Mouse (Mus musculus): ENCODE results near the gene Slc41a3. TPM values are rescaled to one million over a fixed set of nuclear protein-coding genes. Genes with fewer than 3 reads are reported as not detected.
A peak's percentile ranks its signal among the peaks of the same experiment; 100 is the strongest.

Slc41a3 gene
- polyA plus RNA-seq, 1 experiment from 2014 or later, result 34.8 TPM

GRCm38 (mm10) chr6:90568721-90569120, 35.8 kb upstream of the Slc41a3 start:
- Histone ChIP-seq H3K4me3 (replicated peaks) (no peak overlapping the region), H3K27ac (no peak overlapping the region), H3K27me3 (0 out of 2 replicates have a peak, but pooled peaks cover 2% of the 10 kb centered on the region), H3K4me1 (replicated peaks) (no peaks in the 10 kb centered on the region), H3K9me3 (replicated peaks) (no peaks in the 10 kb centered on the region), H3K4me2 (no peak overlapping the region), H3K9ac (no peak overlapping the region), H3K36me3 (no peaks in the 10 kb centered on the region)
- DNase-seq (no peak), ATAC-seq (ENCODE audit: low read depth) (no peak)
- 79% methylated on average over 4 of the region's 4 CpGs for WGBS (ENCODE audit: insufficient replicate concordance)

- ATAC-seq (ENCODE audit: low read depth), result no peak
- H3K9me3 ChIP-seq (replicated peaks), result no peaks in the 10 kb centered on the region
- no peak for DNase-seq
- H3K4me1 ChIP-seq (replicated peaks), result no peaks in the 10 kb centered on the region
- WGBS (ENCODE audit: insufficient replicate concordance), result 17% methylated on average over 12 of the region's 12 CpGs
- no peak overlapping the region for H3K9ac ChIP-seq
- H3K27ac ChIP-seq, result no peak overlapping the region
- H3K4me2 ChIP-seq, result no peak overlapping the region
- no peaks in the 10 kb centered on the region for H3K36me3 ChIP-seq
- 0 out of 2 replicates have a peak, but pooled peaks cover 2% of the 10 kb centered on the region for H3K27me3 ChIP-seq
- no peak overlapping the region for H3K4me3 ChIP-seq (replicated peaks)
Observed at GRCm38 (mm10) chr6:90569736-90570383, 34.7 kb upstream of the Slc41a3 start.

- Histone ChIP-seq H3K9ac (no peak overlapping the region), H3K27ac (no peak overlapping the region), H3K9me3 (replicated peaks) (no peaks in the 10 kb centered on the region), H3K4me1 (replicated peaks) (no peaks in the 10 kb centered on the region), H3K4me2 (no peak overlapping the region), H3K4me3 (replicated peaks) (no peak overlapping the region), H3K27me3 (0 out of 2 replicates have a peak, but pooled peaks cover 2% of the 10 kb centered on the region), H3K36me3 (no peaks in the 10 kb centered on the region)
- DNase-seq (no peak), ATAC-seq (ENCODE audit: low read depth) (no peak)
- 56% methylated on average over 8 of the region's 8 CpGs for WGBS (ENCODE audit: insufficient replicate concordance)
Observed at GRCm38 (mm10) chr6:90570392-90570791, 34.1 kb upstream of the Slc41a3 start.

GRCm38 (mm10) chr6:90575261-90575715, 29.2 kb upstream of the Slc41a3 start:
- Histone ChIP-seq H3K27me3 (no peaks in the 10 kb centered on the region), H3K27ac (no peak overlapping the region), H3K4me2 (no peak overlapping the region), H3K4me3 (replicated peaks) (no peak overlapping the region), H3K4me1 (replicated peaks) (no peaks in the 10 kb centered on the region), H3K9me3 (replicated peaks) (no peaks in the 10 kb centered on the region), H3K9ac (no peak overlapping the region), H3K36me3 (no peaks in the 10 kb centered on the region)
- 48% methylated on average over 3 of the region's 3 CpGs for WGBS (ENCODE audit: insufficient replicate concordance)
- no peak for ATAC-seq (ENCODE audit: low read depth)
- peak; percentile 44 for DNase-seq

GRCm38 (mm10) chr6:90578174-90578573, 26.4 kb upstream of the Slc41a3 start:
- peak overlapping the region; percentile 9; the same call in 1 of the 2 replicates for H3K9ac ChIP-seq
- no peaks in the 10 kb centered on the region; the same call in none of the 2 replicates for H3K27me3 ChIP-seq
- no peaks in the 10 kb centered on the region for H3K9me3 ChIP-seq (replicated peaks)
- no peak overlapping the region for H3K4me3 ChIP-seq (replicated peaks)
- no peaks in the 10 kb centered on the region for H3K4me1 ChIP-seq (replicated peaks)
- no peak overlapping the region for H3K27ac ChIP-seq
- WGBS (ENCODE audit: insufficient replicate concordance), result 50% methylated on average over 3 of the region's 3 CpGs
- no peaks in the 10 kb centered on the region for H3K36me3 ChIP-seq
- DNase-seq (no peak), ATAC-seq (ENCODE audit: low read depth) (peak; percentile 71)
- no peak overlapping the region for H3K4me2 ChIP-seq

GRCm38 (mm10) chr6:90582331-90582730, 22.2 kb upstream of the Slc41a3 start:
- ATAC-seq (ENCODE audit: low read depth), result no peak
- no peak for DNase-seq
- WGBS (ENCODE audit: insufficient replicate concordance), result 44% methylated on average over 2 of the region's 2 CpGs
- Histone ChIP-seq H3K27ac (no peak overlapping the region), H3K4me1 (replicated peaks) (no peaks in the 10 kb centered on the region), H3K9me3 (replicated peaks) (no peaks in the 10 kb centered on the region), H3K36me3 (no peaks in the 10 kb centered on the region), H3K27me3 (no peaks in the 10 kb centered on the region; the same call in none of the 2 replicates), H3K9ac (no peak overlapping the region), H3K4me3 (replicated peaks) (no peak overlapping the region), H3K4me2 (no peak overlapping the region)

GRCm38 (mm10) chr6:90588113-90588512, 16.4 kb upstream of the Slc41a3 start:
- no peaks in the 10 kb centered on the region; the same call in none of the 2 replicates for H3K27me3 ChIP-seq
- WGBS (ENCODE audit: insufficient replicate concordance), result 56% methylated on average over 5 of the region's 5 CpGs
- ATAC-seq (ENCODE audit: low read depth), result no peak

GRCm38 (mm10) chr6:90590707-90591106, 13.8 kb upstream of the Slc41a3 start:
- DNase-seq, result no peak
- H3K4me1 ChIP-seq (replicated peaks), result no peaks in the 10 kb centered on the region
- no peak overlapping the region for H3K9ac ChIP-seq
- peaks cover 14% of the 10 kb centered on the region for H3K36me3 ChIP-seq
- H3K27me3 ChIP-seq, result no peaks in the 10 kb centered on the region
- H3K4me3 ChIP-seq (replicated peaks), result no peak overlapping the region
- ATAC-seq (ENCODE audit: low read depth), result no peak
- H3K27ac ChIP-seq, result no peak overlapping the region
- WGBS (ENCODE audit: insufficient replicate concordance), result 43% methylated on average over 1 of the region's 1 CpGs
- no peak overlapping the region for H3K4me2 ChIP-seq
- H3K9me3 ChIP-seq (replicated peaks), result no peaks in the 10 kb centered on the region

More at GRCm38 (mm10) chr6:90588113-90588512, 16.4 kb upstream of the Slc41a3 start:
- DNase-seq, result no peak
- H3K9ac ChIP-seq, result no peak overlapping the region
- no peaks in the 10 kb centered on the region for H3K36me3 ChIP-seq
- no peaks in the 10 kb centered on the region for H3K4me1 ChIP-seq (replicated peaks)
- no peak overlapping the region for H3K4me2 ChIP-seq
- H3K9me3 ChIP-seq (replicated peaks), result no peaks in the 10 kb centered on the region
- H3K27ac ChIP-seq, result no peak overlapping the region
- no peak overlapping the region for H3K4me3 ChIP-seq (replicated peaks)

- ATAC-seq (ENCODE audit: low read depth) (no peak), DNase-seq (no peak)
- Histone ChIP-seq H3K4me1 (replicated peaks) (no peaks in the 10 kb centered on the region), H3K27ac (no peak overlapping the region), H3K4me2 (no peak overlapping the region), H3K9ac (no peak overlapping the region), H3K27me3 (no peaks in the 10 kb centered on the region), H3K4me3 (replicated peaks) (no peak overlapping the region), H3K9me3 (replicated peaks) (no peaks in the 10 kb centered on the region), H3K36me3 (peaks cover 14% of the 10 kb centered on the region)
- WGBS (ENCODE audit: insufficient replicate concordance), result 48% methylated on average over 1 of the region's 1 CpGs
Observed at GRCm38 (mm10) chr6:90594972-90595371, 9.6 kb upstream of the Slc41a3 start.

- no peak overlapping the region for H3K4me2 ChIP-seq
- no peak overlapping the region for H3K27ac ChIP-seq
- ATAC-seq (ENCODE audit: low read depth) (no peak), DNase-seq (no peak)
- H3K4me3 ChIP-seq (replicated peaks), result no peak overlapping the region
- peaks cover 10% of the 10 kb centered on the region for H3K4me1 ChIP-seq (replicated peaks)
- H3K27me3 ChIP-seq, result no peaks in the 10 kb centered on the region
- no peak overlapping the region for H3K9ac ChIP-seq
- H3K36me3 ChIP-seq, result peaks cover 14% of the 10 kb centered on the region
- no peaks in the 10 kb centered on the region for H3K9me3 ChIP-seq (replicated peaks)
- 63% methylated on average over 4 of the region's 4 CpGs for WGBS (ENCODE audit: insufficient replicate concordance)
Observed at GRCm38 (mm10) chr6:90597060-90597459, 7.5 kb upstream of the Slc41a3 start.

GRCm38 (mm10) chr6:90597592-90597991, 6.9 kb upstream of the Slc41a3 start:
- Histone ChIP-seq H3K4me3 (replicated peaks) (no peak overlapping the region), H3K4me2 (no peak overlapping the region), H3K9ac (no peak overlapping the region), H3K4me1 (replicated peaks) (peaks cover 15% of the 10 kb centered on the region), H3K36me3 (peaks cover 14% of the 10 kb centered on the region), H3K27ac (no peak overlapping the region), H3K9me3 (replicated peaks) (no peaks in the 10 kb centered on the region), H3K27me3 (no peaks in the 10 kb centered on the region)
- ATAC-seq (ENCODE audit: low read depth) (no peak), DNase-seq (no peak)
- 54% methylated on average over 2 of the region's 2 CpGs for WGBS (ENCODE audit: insufficient replicate concordance)

GRCm38 (mm10) chr6:90598197-90598596, 6.3 kb upstream of the Slc41a3 start:
- H3K36me3 ChIP-seq, result peaks cover 14% of the 10 kb centered on the region
- H3K4me3 ChIP-seq (replicated peaks), result no peak overlapping the region
- DNase-seq (no peak), ATAC-seq (ENCODE audit: low read depth) (no peak)
- H3K27me3 ChIP-seq, result no peaks in the 10 kb centered on the region
- WGBS (ENCODE audit: insufficient replicate concordance), result 72% methylated on average over 6 of the region's 6 CpGs
- peaks cover 20% of the 10 kb centered on the region for H3K4me1 ChIP-seq (replicated peaks)
- no peak overlapping the region for H3K9ac ChIP-seq
- H3K4me2 ChIP-seq, result no peak overlapping the region
- no peak overlapping the region for H3K27ac ChIP-seq
- no peaks in the 10 kb centered on the region for H3K9me3 ChIP-seq (replicated peaks)
